Mouse (Mus musculus) hindbrain, embryonic 16.5 days (tissue): Measurements from ENCODE around the gene Mcl1. TPM values are rescaled to one million over a fixed set of nuclear protein-coding genes. Genes with fewer than 3 reads are reported as not detected.

Source experiments
- ATAC-seq: fragments of 200-750 bp; cut with Nextera tagmentation; 2 replicates; pipeline ENCODE4 v1.8.0; 2017; ENCODE audit warnings: moderate TSS enrichment, moderate library complexity
- H3K27ac ChIP-seq: fragments of 300-500 bp; sonication (generic); 2 replicates; pipeline ENCODE4 v1.5.1; 2014; ENCODE audit warnings: low read depth, mild to moderate bottlenecking, control low read depth, low read length, moderate library complexity
- H3K27me3 ChIP-seq: fragments of 300-500 bp; sonication (generic); replicated peaks from 2 replicates; pipeline ENCODE4 v1.6.1; 2014; ENCODE audit warnings: low read length; ENCODE audit not compliant: control insufficient read depth, insufficient read depth
- H3K36me3 ChIP-seq: fragments of 300-500 bp; sonication (generic); 2 replicates; pipeline ENCODE4 v1.6.1; 2014; ENCODE audit warnings: mild to moderate bottlenecking, low read length, moderate library complexity, mixed read lengths; ENCODE audit not compliant: control insufficient read depth, insufficient read depth
- H3K4me1 ChIP-seq: fragments of 300-500 bp; sonication (generic); 2 replicates; pipeline ENCODE4 v1.6.1; 2014; ENCODE audit warnings: low read depth, low read length; ENCODE audit not compliant: control insufficient read depth, insufficient read depth
- H3K4me2 ChIP-seq: fragments of 300-500 bp; sonication (generic); 2 replicates; pipeline ENCODE4 v1.6.1; 2014; ENCODE audit warnings: mild to moderate bottlenecking, low read length, control low read depth, moderate library complexity
- H3K4me3 ChIP-seq: fragments of 300-500 bp; sonication (generic); 2 replicates; pipeline ENCODE4 v1.5.1; 2014; ENCODE audit warnings: mild to moderate bottlenecking, low read length, control low read depth, moderate library complexity
- H3K9ac ChIP-seq: fragments of 300-500 bp; sonication (generic); 2 replicates; pipeline ENCODE4 v1.6.1; 2014; ENCODE audit warnings: low read depth, mild to moderate bottlenecking, control low read depth, low read length, moderate library complexity
- H3K9me3 ChIP-seq: fragments of 300-500 bp; sonication (generic); 2 replicates; pipeline ENCODE4 v1.6.1; 2014; ENCODE audit warnings: mild to moderate bottlenecking, low read length, moderate library complexity; ENCODE audit not compliant: control insufficient read depth
- WGBS: fragments of 180-500 bp; shearing (Covaris S2); extraction: QIAGEN DNeasy Blood & Tissue Kit; methylation state at CpG from one replicate; pipeline ENCODE4 v1.1.7; 2014; 5-methylcytosine and 5-hydroxymethylcytosine counted together
- polyA plus RNA-seq: library from polyadenylated mRNA; unstranded; fragments of >200 nt; fragmentation: Nextera tagmentation; extraction: Ambion mirVana; gene quantifications from 2 replicates; pipeline ENCODE4 v1.2.1, GENCODE M21; 2015

Mcl1 gene
- polyA plus RNA-seq, 1 experiment from 2014 or later, result 20.2 TPM

- no peak for ATAC-seq
- H3K9ac ChIP-seq, result no peak overlapping the region
- H3K4me2 ChIP-seq, result no peak overlapping the region
- WGBS, result 70% methylated on average over 10 of the region's 10 CpGs
- no peak overlapping the region for H3K27ac ChIP-seq
- no peaks in the 10 kb centered on the region for H3K4me1 ChIP-seq
- no peaks in the 10 kb centered on the region for H3K36me3 ChIP-seq
- H3K4me3 ChIP-seq, result no peak overlapping the region
- H3K9me3 ChIP-seq, result no peaks in the 10 kb centered on the region
- no peaks in the 10 kb centered on the region for H3K27me3 ChIP-seq
Measured at GRCm38 (mm10) chr3:95645313-95646235, 13.0 kb upstream of the Mcl1 start.

GRCm38 (mm10) chr3:95648016-95648415 is 10.6 kb upstream of the Mcl1 start:
- Histone ChIP-seq H3K9ac (no peak overlapping the region), H3K4me3 (no peak overlapping the region), H3K36me3 (no peaks in the 10 kb centered on the region), H3K9me3 (no peaks in the 10 kb centered on the region), H3K27me3 (no peaks in the 10 kb centered on the region), H3K4me1 (no peaks in the 10 kb centered on the region), H3K27ac (no peak overlapping the region), H3K4me2 (no peak overlapping the region)
- no peak for ATAC-seq
- 93% methylated on average over 5 of the region's 5 CpGs for WGBS

GRCm38 (mm10) chr3:95650276-95651032 is 8.1 kb upstream of the Mcl1 start:
- Histone ChIP-seq H3K9me3 (no peaks in the 10 kb centered on the region), H3K27ac (no peak overlapping the region), H3K9ac (no peak overlapping the region), H3K4me1 (no peaks in the 10 kb centered on the region), H3K36me3 (no peaks in the 10 kb centered on the region), H3K4me2 (no peak overlapping the region), H3K27me3 (no peaks in the 10 kb centered on the region), H3K4me3 (no peak overlapping the region)
- no peak for ATAC-seq
- 71% methylated on average over 6 of the region's 6 CpGs for WGBS

GRCm38 (mm10) chr3:95651033-95651373 is 7.6 kb upstream of the Mcl1 start:
- Histone ChIP-seq H3K4me1 (no peaks in the 10 kb centered on the region), H3K9me3 (no peaks in the 10 kb centered on the region), H3K27ac (no peak overlapping the region), H3K36me3 (no peaks in the 10 kb centered on the region), H3K9ac (no peak overlapping the region), H3K4me2 (no peak overlapping the region), H3K4me3 (no peak overlapping the region), H3K27me3 (no peaks in the 10 kb centered on the region)
- 95% methylated on average over 3 of the region's 3 CpGs for WGBS
- ATAC-seq, result no peak

- Histone ChIP-seq H3K4me3 (no peak overlapping the region), H3K9me3 (no peaks in the 10 kb centered on the region), H3K9ac (no peak overlapping the region), H3K27ac (no peak overlapping the region), H3K27me3 (no peaks in the 10 kb centered on the region), H3K36me3 (no peaks in the 10 kb centered on the region), H3K4me2 (no peak overlapping the region), H3K4me1 (no peaks in the 10 kb centered on the region)
- 91% methylated on average over 16 of the region's 16 CpGs for WGBS
- no peak for ATAC-seq
Measured at GRCm38 (mm10) chr3:95651391-95652203, 7.0 kb upstream of the Mcl1 start.

GRCm38 (mm10) chr3:95652204-95652811 is 6.3 kb upstream of the Mcl1 start:
- Histone ChIP-seq H3K4me1 (no peaks in the 10 kb centered on the region), H3K4me3 (no peak overlapping the region), H3K27me3 (no peaks in the 10 kb centered on the region), H3K9ac (no peak overlapping the region), H3K9me3 (no peaks in the 10 kb centered on the region), H3K36me3 (no peaks in the 10 kb centered on the region), H3K4me2 (no peak overlapping the region), H3K27ac (no peak overlapping the region)
- no peak for ATAC-seq
- 54% methylated on average over 7 of the region's 7 CpGs for WGBS

GRCm38 (mm10) chr3:95652871-95653270 is 5.7 kb upstream of the Mcl1 start:
- Histone ChIP-seq H3K27me3 (no peaks in the 10 kb centered on the region), H3K9me3 (no peaks in the 10 kb centered on the region), H3K4me1 (peaks cover 2% of the 10 kb centered on the region; the same call in 1 of the 2 replicates), H3K4me2 (no peak overlapping the region), H3K4me3 (no peak overlapping the region), H3K36me3 (no peaks in the 10 kb centered on the region), H3K27ac (no peak overlapping the region), H3K9ac (no peak overlapping the region)
- no peak for ATAC-seq
- WGBS, result 16% methylated on average over 6 of the region's 6 CpGs

- no peak for ATAC-seq
- 20% methylated on average over 11 of the region's 11 CpGs for WGBS
- H3K36me3 ChIP-seq, result no peaks in the 10 kb centered on the region
- no peaks in the 10 kb centered on the region for H3K9me3 ChIP-seq
- H3K27me3 ChIP-seq, result no peaks in the 10 kb centered on the region
- no peak overlapping the region for H3K9ac ChIP-seq
- H3K4me3 ChIP-seq, result no peak overlapping the region
- peaks cover 3% of the 10 kb centered on the region; the same call in 1 of the 2 replicates for H3K4me1 ChIP-seq
- no peak overlapping the region for H3K4me2 ChIP-seq
- H3K27ac ChIP-seq, result no peak overlapping the region
Measured at GRCm38 (mm10) chr3:95653473-95654034, 5.0 kb upstream of the Mcl1 start.
